Mouse (Mus musculus): Measurements from ENCODE around the gene Ldlrad2. TPM values are rescaled to one million over a fixed set of nuclear protein-coding genes. Genes with fewer than 3 reads are reported as not detected.
A peak's percentile ranks its signal among the peaks of the same experiment; 100 is the strongest.
"Not testable (repeated sequence)": the region's sequence is repeated elsewhere in the genome, so short reads cannot be mapped to it uniquely, and the experiment has no call there.

The Ldlrad2 gene
- polyA plus RNA-seq, 1 experiment, result not detected

GRCm38 (mm10) chr4:137594496-137595270 is 20.3 kb upstream of the Ldlrad2 start:
- Histone ChIP-seq H3K27me3 (ENCODE audit: control insufficient read depth, insufficient read depth, insufficient read length) (no peaks in the 10 kb centered on the region), H3K36me3 (ENCODE audit: control insufficient read depth, insufficient read depth) (no peaks in the 10 kb centered on the region), H3K79me2 (ENCODE audit: control insufficient read depth, insufficient read depth) (peaks cover 48% of the 10 kb centered on the region), H3K4me3 (peak overlapping the region; percentile 85), H3K4me2 (ENCODE audit: low read depth) (peak overlapping the region; percentile 100), H3ac (ENCODE audit: control insufficient read depth, insufficient read length) (peak overlapping the region; percentile 99)
- TF ChIP-seq TCF3 (IDR thresholded peaks at IDR 0.05; ENCODE audit: insufficient read length, low read depth) (no peak), REST (IDR thresholded peaks at IDR 0.05; ENCODE audit: insufficient read depth, insufficient read length) (no peak), USF1 (IDR thresholded peaks at IDR 0.05; ENCODE audit: low read depth) (no peak), CEBPB (IDR thresholded peaks at IDR 0.05; ENCODE audit: insufficient read depth, poor library complexity, severe bottlenecking) (no peak), POLR2A (IDR thresholded peaks at IDR 0.05; ENCODE audit: insufficient read length, low read depth) (no peak), MAX (IDR thresholded peaks at IDR 0.05; ENCODE audit: low read depth) (no peak), POLR2AphosphoS2 (IDR thresholded peaks at IDR 0.05; ENCODE audit: insufficient read length, low read depth) (no peak), SRF (IDR thresholded peaks at IDR 0.05; ENCODE audit: control insufficient read depth, insufficient read length, low read depth) (no peak), MYOG (IDR thresholded peaks at IDR 0.05; ENCODE audit: control insufficient read depth in 1 of 3, insufficient read depth in 1 of 3, insufficient read length in 2 of 3, low read depth in 2 of 3) (no peak), MYOD1 (IDR thresholded peaks at IDR 0.05; ENCODE audit: control insufficient read depth in 1 of 3, insufficient read length in 2 of 3, low read depth in 2 of 3) (no peak), TCF12 (IDR thresholded peaks at IDR 0.05; ENCODE audit: insufficient read depth, poor library complexity, severe bottlenecking) (no peak), E2F4 (IDR thresholded peaks at IDR 0.05; ENCODE audit: insufficient read depth) (no peak)

GRCm38 (mm10) chr4:137593601-137594495 is 19.5 kb upstream of the Ldlrad2 start, which contains the start of gene Usp48:
Gene Usp48 (plus strand): TSS chr4:137593755.
- H3K36me3 ChIP-seq (ENCODE audit: control insufficient read depth, insufficient read depth), result no peaks in the 10 kb centered on the region
- peak within 1 kb of the TSS; percentile 99 for H3ac ChIP-seq (ENCODE audit: control insufficient read depth, insufficient read length)
- TF ChIP-seq MYOG (IDR thresholded peaks at IDR 0.05; ENCODE audit: control insufficient read depth in 1 of 3, insufficient read depth in 1 of 3, insufficient read length in 2 of 3, low read depth in 2 of 3) (peak in 1 of 3 experiments; percentile 1), POLR2AphosphoS2 (IDR thresholded peaks at IDR 0.05; ENCODE audit: insufficient read length, low read depth) (peak; percentile 66), REST (IDR thresholded peaks at IDR 0.05; ENCODE audit: insufficient read depth, insufficient read length) (no peak), POLR2A (IDR thresholded peaks at IDR 0.05; ENCODE audit: insufficient read length, low read depth) (peak; percentile 80)
- peaks cover 39% of the 10 kb centered on the region for H3K79me2 ChIP-seq (ENCODE audit: control insufficient read depth, insufficient read depth)
- no peaks in the 10 kb centered on the region for H3K27me3 ChIP-seq (ENCODE audit: control insufficient read depth, insufficient read depth, insufficient read length)
- H3K4me2 ChIP-seq (ENCODE audit: low read depth), result peak within 1 kb of the TSS; percentile 100
- H3K4me3 ChIP-seq, result peak within 1 kb of the TSS; percentile 85

- H3K27me3 ChIP-seq (ENCODE audit: control insufficient read depth, insufficient read depth, insufficient read length), result no peaks in the 10 kb centered on the region
- H3K4me2 ChIP-seq (ENCODE audit: low read depth), result no peak overlapping the region
- TF ChIP-seq E2F4 (IDR thresholded peaks at IDR 0.05; ENCODE audit: insufficient read depth), result no peak
- TF ChIP-seq SRF (IDR thresholded peaks at IDR 0.05; ENCODE audit: control insufficient read depth, insufficient read length, low read depth), result no peak
- no peak for TF ChIP-seq USF1 (IDR thresholded peaks at IDR 0.05; ENCODE audit: low read depth)
- TF ChIP-seq TCF3 (IDR thresholded peaks at IDR 0.05; ENCODE audit: insufficient read length, low read depth), result no peak
- TF ChIP-seq POLR2A (IDR thresholded peaks at IDR 0.05; ENCODE audit: insufficient read length, low read depth), result no peak
- TF ChIP-seq MAX (IDR thresholded peaks at IDR 0.05; ENCODE audit: low read depth), result no peak
- no peak for TF ChIP-seq TCF12 (IDR thresholded peaks at IDR 0.05; ENCODE audit: insufficient read depth, poor library complexity, severe bottlenecking)
- TF ChIP-seq MYOG (IDR thresholded peaks at IDR 0.05; ENCODE audit: control insufficient read depth in 1 of 3, insufficient read depth in 1 of 3, insufficient read length in 2 of 3, low read depth in 2 of 3), result no peak
- no peak for TF ChIP-seq POLR2AphosphoS2 (IDR thresholded peaks at IDR 0.05; ENCODE audit: insufficient read length, low read depth)
- no peak for TF ChIP-seq MYOD1 (IDR thresholded peaks at IDR 0.05; ENCODE audit: control insufficient read depth in 1 of 3, insufficient read length in 2 of 3, low read depth in 2 of 3)
- TF ChIP-seq REST (IDR thresholded peaks at IDR 0.05; ENCODE audit: insufficient read depth, insufficient read length), result no peak
- no peak for TF ChIP-seq CEBPB (IDR thresholded peaks at IDR 0.05; ENCODE audit: insufficient read depth, poor library complexity, severe bottlenecking)
- no peak overlapping the region for H3K4me3 ChIP-seq
- H3K36me3 ChIP-seq (ENCODE audit: control insufficient read depth, insufficient read depth), result no peaks in the 10 kb centered on the region
- peaks cover 17% of the 10 kb centered on the region for H3K79me2 ChIP-seq (ENCODE audit: control insufficient read depth, insufficient read depth)
- no peak overlapping the region for H3ac ChIP-seq (ENCODE audit: control insufficient read depth, insufficient read length)
These were observed 16.6 kb upstream of the Ldlrad2 start for GRCm38 (mm10) chr4:137590961-137591360.

- TF ChIP-seq CEBPB (IDR thresholded peaks at IDR 0.05; ENCODE audit: insufficient read depth, poor library complexity, severe bottlenecking), result no peak
- no peak for TF ChIP-seq TCF12 (IDR thresholded peaks at IDR 0.05; ENCODE audit: insufficient read depth, poor library complexity, severe bottlenecking)
- no peak for TF ChIP-seq POLR2A (IDR thresholded peaks at IDR 0.05; ENCODE audit: insufficient read length, low read depth)
- TF ChIP-seq POLR2AphosphoS2 (IDR thresholded peaks at IDR 0.05; ENCODE audit: insufficient read length, low read depth), result no peak
- TF ChIP-seq MYOG (IDR thresholded peaks at IDR 0.05; ENCODE audit: control insufficient read depth in 1 of 3, insufficient read depth in 1 of 3, insufficient read length in 2 of 3, low read depth in 2 of 3), result no peak
- Histone ChIP-seq H3K36me3 (ENCODE audit: control insufficient read depth, insufficient read depth) (no peaks in the 10 kb centered on the region), H3K27me3 (ENCODE audit: control insufficient read depth, insufficient read depth, insufficient read length) (no peaks in the 10 kb centered on the region), H3K4me3 (no peak overlapping the region), H3K4me2 (ENCODE audit: low read depth) (no peak overlapping the region), H3ac (ENCODE audit: control insufficient read depth, insufficient read length) (no peak overlapping the region), H3K79me2 (ENCODE audit: control insufficient read depth, insufficient read depth) (peaks cover 3% of the 10 kb centered on the region)
These were observed 15.2 kb upstream of the Ldlrad2 start for GRCm38 (mm10) chr4:137589586-137589985.

- not testable (repeated sequence) for H3K4me2 ChIP-seq (ENCODE audit: low read depth); H3K27me3 ChIP-seq (ENCODE audit: control insufficient read depth, insufficient read depth, insufficient read length); H3K79me2 ChIP-seq (ENCODE audit: control insufficient read depth, insufficient read depth); H3ac ChIP-seq (ENCODE audit: control insufficient read depth, insufficient read length); H3K36me3 ChIP-seq (ENCODE audit: control insufficient read depth, insufficient read depth); H3K4me3 ChIP-seq
These were observed 14.7 kb upstream of the Ldlrad2 start for GRCm38 (mm10) chr4:137589095-137589494.
